15 mouse cellular contexts compared by ENCODE assay signal in the genomic region with DNA sequence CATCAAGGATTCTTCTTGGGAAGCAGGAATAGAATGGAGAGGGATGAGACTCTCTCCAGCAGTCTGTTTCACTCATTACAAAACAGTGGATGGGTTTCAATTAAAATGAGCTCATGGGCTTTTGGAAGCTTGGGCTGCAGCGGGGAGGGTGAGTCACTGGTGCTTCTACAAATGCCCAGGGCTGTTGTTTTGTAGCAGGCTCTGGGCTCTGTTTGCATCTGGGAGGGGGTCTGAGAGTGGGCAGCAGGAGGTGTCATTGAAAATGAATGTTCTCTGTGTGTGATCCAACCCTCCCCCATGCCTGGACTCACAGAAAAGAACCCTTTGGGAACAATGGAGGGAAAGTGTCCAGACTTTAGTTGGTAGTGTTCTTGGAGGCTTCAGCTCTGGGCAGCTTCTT.
DNase-seq lines count a peak whose midpoint lies in the region; ATAC-seq and TF ChIP-seq lines count a peak whose summit lies in the region.
"Had no signal": no experiment of that assay in that cellular context is flagged by ENCODE, and none has a peak within 500 bp of the region (broad histone marks: within the 10 kb centered on the region; RNA-seq: fewer than 3 reads in every experiment).

No protein-coding gene starts in this region.

- TF ChIP-seq EP300 in heart, adult 2 months (IDR thresholded peaks at IDR 0.05; ENCODE audit: insufficient read depth, low read depth, low read length): no peak

- H3K4me1 ChIP-seq in hindbrain, embryonic 13.5 days (replicated peaks): peaks cover 7% of the 10 kb centered on the region
- H3K4me1 ChIP-seq in heart, adult 2 months (ENCODE audit: control insufficient read depth, insufficient read depth, low read length): no peaks in the 10 kb centered on the region
- H3K4me1 ChIP-seq: liver, embryonic 12.5 days had no signal

- H3K9me3 ChIP-seq in hindbrain, embryonic 13.5 days: no peaks in the 10 kb centered on the region; the same call in 1 of the 2 replicates
- H3K9me3 ChIP-seq: liver, embryonic 12.5 days had no signal

- no peak overlapping the region for H3K4me2 ChIP-seq in hindbrain, embryonic 13.5 days
- H3K4me2 ChIP-seq: liver, embryonic 12.5 days had no signal

- TF ChIP-seq POLR2A in heart, adult 2 months (IDR thresholded peaks at IDR 0.05; ENCODE audit: insufficient read depth, low read depth, low read length): no peak

- H3K36me3 ChIP-seq in hindbrain, embryonic 13.5 days: no peaks in the 10 kb centered on the region
- no peaks in the 10 kb centered on the region for H3K36me3 ChIP-seq in heart, adult 2 months (ENCODE audit: control insufficient read depth, insufficient read depth, low read length)
- H3K36me3 ChIP-seq: liver, embryonic 12.5 days had no signal

- peak; percentile 80 for ATAC-seq in frontal cortex, adult (ENCODE audit: low TSS enrichment)
- 0 out of 2 replicates have a peak, but pooled peaks have one; percentile 46 for ATAC-seq in hindbrain, embryonic 13.5 days (ENCODE audit: low FRiP score)
- ATAC-seq: liver, embryonic 12.5 days had no signal

- 37% methylated on average over 1 of the region's 1 CpGs for WGBS in hindbrain, embryonic 13.5 days
- 79% methylated on average over 1 of the region's 1 CpGs for WGBS in heart, adult 2 months

- no peak overlapping the region for H3K9ac ChIP-seq in hindbrain, embryonic 13.5 days
- no peak overlapping the region for H3K9ac ChIP-seq in heart, adult 2 months (ENCODE audit: low read depth, low read length)
- H3K9ac ChIP-seq: liver, embryonic 12.5 days had no signal

- no peaks in the 10 kb centered on the region for H3K79me2 ChIP-seq in heart, adult 2 months (replicated peaks; ENCODE audit: control insufficient read depth, insufficient read depth, low read length)

- H3K4me3 ChIP-seq in hindbrain, embryonic 13.5 days: no peak overlapping the region
- H3K4me3 ChIP-seq in heart, adult 2 months: no peak overlapping the region
- H3K4me3 ChIP-seq: left cerebral cortex, adult 2 months; liver, embryonic 12.5 days had no signal

- H3K27me3 ChIP-seq in hindbrain, embryonic 13.5 days: 0 out of 2 replicates have a peak, but pooled peaks cover 2% of the 10 kb centered on the region
- no peaks in the 10 kb centered on the region for H3K27me3 ChIP-seq in heart, adult 2 months (ENCODE audit: control insufficient read depth, insufficient read depth, low read length)
- H3K27me3 ChIP-seq: liver, embryonic 12.5 days had no signal

- TF ChIP-seq CTCF in heart, adult 2 months (IDR thresholded peaks at IDR 0.05): no peak

- intact Hi-C loops in heart, adult 2 months (cut with DNase I): no loop called here

- H3K27ac ChIP-seq in hindbrain, embryonic 13.5 days: no peak overlapping the region
- no peak overlapping the region for H3K27ac ChIP-seq in heart, adult 2 months
- H3K27ac ChIP-seq: left cerebral cortex, adult 2 months; liver, embryonic 12.5 days had no signal

- DNase-seq in frontal cortex, postnatal 25 days (ENCODE audit: low spot score in 2 of 2): no peak
- DNase-seq in right cerebral cortex, postnatal 10 days (ENCODE audit: low spot score in 2 of 2): peak; percentile 29 to 37
- no peak for DNase-seq in right cerebral cortex, adult 18-20 months
- no peak for DNase-seq in heart, adult 2 months
- no peak for DNase-seq in ovary, postnatal 10 days (ENCODE audit: low spot score)
- no peak for DNase-seq in heart, adult 9 months (ENCODE audit: low spot score in 2 of 2)
- DNase-seq: adrenal gland, adult 8-10 months; heart, postnatal 36 days; kidney, adult 2 months; lung, postnatal 14 days; thymus, adult 18-20 months had no signal

Comparison
In these comparisons a context has a peak if more than half of its experiments do, and no peak if none do; other contexts are left out.
1. DNase-seq: peak in right cerebral cortex, postnatal 10 days (2 of 2); none in frontal cortex, postnatal 25 days (0 of 2), right cerebral cortex, adult 18-20 months (single experiment), heart, adult 2 months (0 of 2), ovary, postnatal 10 days (single experiment) and heart, adult 9 months (0 of 2).